Mouse (Mus musculus) thymus, adult 18-20 months (tissue): Measurements from ENCODE around the gene Prss58.

Experiments
- DNase-seq, 2 experiments: peaks; one replicate each; pipeline ENCODE4 v3.0.0; 2022; ENCODE audit warnings: mixed read lengths in 2 of 2

Prss58 gene

DNA sequence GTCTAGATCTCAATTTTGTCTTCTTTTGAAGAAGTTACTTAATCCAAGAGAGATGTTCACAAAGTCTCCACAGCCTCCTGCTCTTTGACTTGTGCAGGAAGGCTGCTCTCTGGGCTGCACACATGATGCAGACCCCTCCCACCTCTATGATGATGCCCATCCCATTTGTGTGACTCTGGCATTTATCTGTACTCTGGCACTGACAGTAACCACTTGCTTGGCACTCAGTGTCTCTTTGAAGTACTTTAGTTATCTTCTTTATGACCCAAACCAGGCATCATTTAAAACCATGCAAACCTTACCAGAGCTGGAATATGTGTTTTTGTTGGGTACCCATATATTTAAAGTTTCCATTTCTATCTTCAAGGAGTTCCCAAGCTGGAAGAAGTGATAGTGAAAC, at the start of gene Prss58:
Gene Prss58 (minus strand): TSS at position 101 of the 400 bp plus-strand sequence.
- no peak for DNase-seq

DNA sequence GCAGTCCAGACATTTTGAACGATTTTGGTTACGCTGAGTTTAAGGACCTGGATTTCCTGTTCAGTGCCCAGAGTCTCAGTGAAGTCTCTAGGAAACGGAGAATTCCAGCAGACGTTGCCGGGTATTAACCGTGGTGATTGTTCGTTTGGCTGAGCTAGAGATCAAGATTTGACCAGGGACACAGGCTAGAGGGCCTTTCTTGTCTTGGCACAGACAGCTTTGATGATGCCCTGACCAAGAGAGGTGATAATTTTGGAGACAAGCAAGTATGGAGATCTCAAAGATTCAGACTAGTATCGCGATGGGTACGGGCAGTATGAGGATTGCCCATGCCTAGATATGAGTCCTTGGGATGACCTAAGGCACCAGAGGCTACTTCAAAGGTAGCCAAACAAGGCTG, 40.3 kb upstream of the Prss58 start, which contains the start of gene 1700074P13Rik:
Gene 1700074P13Rik (minus strand): TSS at position 101 of the 400 bp plus-strand sequence.
- no peak for DNase-seq

DNA sequence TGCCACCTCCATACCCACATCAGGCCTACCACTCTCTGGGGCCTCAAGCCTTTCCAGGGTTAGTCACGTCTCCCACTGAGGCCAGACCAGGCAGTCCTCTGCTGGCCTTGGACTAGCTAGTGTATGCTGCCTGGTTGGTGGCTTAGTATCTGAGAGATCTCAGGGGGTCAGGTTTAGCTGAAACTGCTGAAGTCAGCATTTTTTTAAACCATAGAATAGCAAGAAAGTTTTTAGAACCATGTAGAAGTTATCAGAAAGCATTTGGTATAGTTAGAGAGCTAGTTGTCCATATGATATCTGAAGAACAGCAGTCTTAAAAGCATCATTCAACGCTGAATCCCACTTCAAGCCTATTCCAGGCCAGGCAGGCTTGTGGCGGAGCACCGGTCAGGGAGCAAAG, 19.8 kb upstream of the Prss58 start:
- no peak for DNase-seq

DNA sequence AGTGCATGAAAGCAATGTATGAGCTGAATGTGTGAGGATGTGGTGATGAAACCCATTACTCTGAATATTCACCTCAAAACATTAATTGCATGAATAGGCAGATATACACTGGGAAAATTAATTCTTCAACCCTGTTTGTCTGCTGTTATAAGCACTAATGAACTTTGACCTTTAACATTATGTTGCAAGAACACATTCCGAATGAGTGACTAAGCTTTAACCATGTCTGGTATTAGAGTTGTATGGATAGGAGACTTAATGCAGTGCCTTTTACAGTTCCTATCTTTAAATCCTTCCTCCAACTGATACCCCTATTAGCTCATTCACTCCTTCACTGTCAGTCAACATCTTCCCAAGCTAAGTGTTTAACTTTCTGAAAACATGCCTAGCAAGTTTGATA, 5.5 kb downstream of the Prss58 start:
- DNase-seq, result no peak

DNA sequence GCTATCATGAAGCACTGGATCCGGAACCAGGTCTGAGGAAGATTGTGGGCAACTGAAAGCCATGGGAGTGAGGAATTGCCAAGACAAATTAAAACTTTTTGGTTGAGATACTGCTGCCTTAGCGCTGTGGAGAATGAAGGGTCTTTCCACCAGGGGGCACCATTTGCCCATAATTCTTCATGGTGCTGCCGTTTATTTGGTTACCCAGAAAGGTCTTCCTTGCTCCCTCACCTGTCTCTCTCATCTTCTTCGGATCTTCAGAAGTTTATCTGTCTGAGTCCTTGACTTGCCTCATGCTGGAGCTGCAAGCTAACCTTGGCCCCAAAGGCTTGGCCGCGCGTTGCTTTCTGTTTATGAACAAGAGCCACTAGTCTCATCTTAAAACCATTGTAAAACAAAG, 6.6 kb downstream of the Prss58 start:
- peak in 1 of 2 experiments; percentile 21 for DNase-seq

DNA sequence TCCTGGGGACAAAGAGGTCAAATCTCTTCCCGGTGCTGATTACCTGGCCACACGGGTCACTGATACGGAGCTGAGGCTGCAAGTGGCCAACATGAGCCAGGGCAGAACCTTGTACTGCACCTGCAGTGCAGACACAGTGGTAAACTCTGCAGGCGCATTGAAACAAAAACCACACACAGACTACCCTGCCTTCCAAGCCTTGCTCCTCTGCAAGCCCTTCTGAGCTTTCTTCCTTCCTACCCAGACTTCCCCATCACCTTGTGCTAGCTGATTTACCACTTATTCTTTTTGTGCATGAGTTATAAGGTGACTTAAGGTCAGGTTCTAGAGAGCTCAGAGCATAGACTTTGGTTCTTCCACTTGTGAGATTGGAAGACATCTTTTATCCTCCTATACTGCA, 8.4 kb downstream of the Prss58 start:
- no peak for DNase-seq

DNA sequence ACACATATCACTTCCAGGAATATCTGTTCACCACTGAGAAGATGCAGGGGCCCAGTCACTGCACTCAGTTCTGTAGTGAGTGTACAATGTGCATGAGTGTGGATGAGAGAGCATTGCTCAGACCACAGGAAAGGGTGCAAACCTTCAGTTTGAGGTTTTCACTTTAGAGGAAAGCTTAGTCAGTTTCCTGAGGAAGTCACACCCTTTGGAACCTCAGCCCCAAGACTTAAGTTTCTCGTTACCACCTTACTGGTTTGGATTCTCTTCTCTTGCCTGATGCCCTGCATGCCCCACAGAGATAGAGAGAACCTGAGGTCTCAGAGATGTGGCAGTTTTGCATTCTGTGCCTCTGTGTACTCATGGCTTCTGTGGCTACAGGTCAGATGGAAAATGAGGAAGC, 9.2 kb downstream of the Prss58 start:
- DNase-seq, result peak in 1 of 2 experiments; percentile 11

DNA sequence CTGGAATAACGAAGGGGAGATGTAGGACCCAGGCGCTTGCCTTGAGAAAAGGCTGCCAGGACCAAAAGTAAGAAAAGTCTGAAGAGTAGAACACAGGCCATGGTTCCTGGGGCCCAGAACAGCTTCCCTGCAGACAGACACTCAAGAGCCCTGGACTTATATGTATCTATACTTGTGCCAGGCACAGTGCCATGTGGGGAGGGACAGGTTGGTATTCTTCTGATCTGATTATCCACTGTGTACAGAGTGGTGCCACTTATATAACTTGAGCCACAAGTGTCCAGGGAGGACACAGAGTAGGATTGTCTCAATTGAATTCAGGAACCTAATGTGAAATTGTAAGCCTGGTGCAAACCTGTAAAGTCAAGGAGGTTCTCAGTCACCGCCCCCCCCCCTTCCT, 12.8 kb downstream of the Prss58 start, which contains the start of gene Moxd2:
Gene Moxd2 (minus strand): TSS at position 101 of the 400 bp plus-strand sequence.
- DNase-seq, result no peak

DNA sequence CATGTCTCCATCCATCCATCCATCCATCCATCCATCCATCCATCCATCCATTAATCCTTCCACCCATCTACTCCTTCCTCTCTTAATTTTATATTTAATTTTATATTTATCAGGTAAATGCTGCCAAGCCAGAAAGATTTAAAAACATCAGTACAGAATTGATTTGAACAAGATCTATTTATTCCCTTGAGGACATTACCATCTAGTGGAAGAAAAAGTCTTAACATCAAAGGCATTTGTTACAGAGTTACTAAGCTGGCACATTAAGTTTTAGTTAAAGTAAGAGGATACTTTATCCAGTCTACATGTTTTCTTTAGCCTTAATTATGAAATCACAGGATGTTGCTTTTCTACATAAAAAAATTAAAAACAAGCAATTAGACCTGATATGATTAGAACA, 54.9 kb downstream of the Prss58 start:
- DNase-seq, result no peak
